Mouse (Mus musculus) heart, embryonic 16.5 days (tissue): ENCODE results near the gene Gm28490. TPM values are rescaled to one million over a fixed set of nuclear protein-coding genes. Genes with fewer than 3 reads are reported as not detected.
"Not testable (repeated sequence)": the region's sequence is repeated elsewhere in the genome, so short reads cannot be mapped to it uniquely, and the experiment has no call there.

Source experiments
- ATAC-seq: fragments of 200-750 bp; cut with Nextera tagmentation; replicated peaks from 2 replicates; pipeline ENCODE4 v1.8.0; 2017; ENCODE audit warnings: moderate number of reproducible peaks; ENCODE audit not compliant: insufficient read depth, low FRiP score; ENCODE audit errors: extremely low read depth
- H3K27ac ChIP-seq: fragments of 300-500 bp; sonication (generic); 2 replicates; pipeline ENCODE4 v1.5.1; 2014; ENCODE audit warnings: mild to moderate bottlenecking, low read length, control low read depth, moderate library complexity
- H3K27me3 ChIP-seq: fragments of 300-500 bp; sonication (generic); 2 replicates; pipeline ENCODE4 v1.6.1; 2014; ENCODE audit warnings: low read length, mixed read lengths; ENCODE audit not compliant: control insufficient read depth, insufficient read depth
- H3K36me3 ChIP-seq: fragments of 300-500 bp; sonication (generic); 2 replicates; pipeline ENCODE4 v1.6.1; 2014; ENCODE audit not compliant: control insufficient read depth, insufficient read depth
- H3K4me1 ChIP-seq: fragments of 300-500 bp; sonication (generic); 2 replicates; pipeline ENCODE4 v1.6.1; 2014; ENCODE audit warnings: low read length, mixed read lengths; ENCODE audit not compliant: control insufficient read depth, insufficient read depth
- H3K4me2 ChIP-seq: fragments of 300-500 bp; sonication (generic); 2 replicates; pipeline ENCODE4 v1.6.1; 2014; ENCODE audit warnings: low read depth, mild to moderate bottlenecking, control low read depth, low read length
- H3K4me3 ChIP-seq: fragments of 300-500 bp; sonication (generic); 2 replicates; pipeline ENCODE4 v1.5.1; 2014; ENCODE audit warnings: mild to moderate bottlenecking, control low read depth, low read length
- H3K9ac ChIP-seq: fragments of 300-500 bp; sonication (generic); 2 replicates; pipeline ENCODE4 v1.6.1; 2014; ENCODE audit warnings: low read length, control low read depth
- H3K9me3 ChIP-seq: fragments of 300-500 bp; sonication (generic); replicated peaks from 2 replicates; pipeline ENCODE4 v1.6.1; 2016; ENCODE audit warnings: low read length; ENCODE audit not compliant: control insufficient read depth
- WGBS: fragments of 180-500 bp; shearing (Covaris S2); extraction: QIAGEN DNeasy Blood & Tissue Kit; methylation state at CpG from one replicate; pipeline ENCODE4 v1.1.7; 2014; 5-methylcytosine and 5-hydroxymethylcytosine counted together
- polyA plus RNA-seq: library from polyadenylated mRNA; unstranded; fragments of >200 nt; fragmentation: Nextera tagmentation; extraction: Ambion mirVana; gene quantifications from 2 replicates; pipeline ENCODE4 v1.2.1, GENCODE M21; 2015

Gene Gm28490
- not detected in 2 replicates for polyA plus RNA-seq

GRCm38 (mm10) chrY:31634656-31635055 lies at the start of gene Gm28490:
Gene Gm28490, minus strand, starts transcription at chrY:31634756.
- H3K4me1 ChIP-seq, H3K36me3 ChIP-seq, H3K9me3 ChIP-seq, H3K27ac ChIP-seq, H3K4me3 ChIP-seq, H3K4me2 ChIP-seq, H3K9ac ChIP-seq, ATAC-seq, H3K27me3 ChIP-seq: not testable (repeated sequence)
- WGBS: no CpG with 5 or more reads among the region's 8 CpGs
